Comparison of ENCODE assay signal across 9 mouse cellular contexts in the genomic region with DNA sequence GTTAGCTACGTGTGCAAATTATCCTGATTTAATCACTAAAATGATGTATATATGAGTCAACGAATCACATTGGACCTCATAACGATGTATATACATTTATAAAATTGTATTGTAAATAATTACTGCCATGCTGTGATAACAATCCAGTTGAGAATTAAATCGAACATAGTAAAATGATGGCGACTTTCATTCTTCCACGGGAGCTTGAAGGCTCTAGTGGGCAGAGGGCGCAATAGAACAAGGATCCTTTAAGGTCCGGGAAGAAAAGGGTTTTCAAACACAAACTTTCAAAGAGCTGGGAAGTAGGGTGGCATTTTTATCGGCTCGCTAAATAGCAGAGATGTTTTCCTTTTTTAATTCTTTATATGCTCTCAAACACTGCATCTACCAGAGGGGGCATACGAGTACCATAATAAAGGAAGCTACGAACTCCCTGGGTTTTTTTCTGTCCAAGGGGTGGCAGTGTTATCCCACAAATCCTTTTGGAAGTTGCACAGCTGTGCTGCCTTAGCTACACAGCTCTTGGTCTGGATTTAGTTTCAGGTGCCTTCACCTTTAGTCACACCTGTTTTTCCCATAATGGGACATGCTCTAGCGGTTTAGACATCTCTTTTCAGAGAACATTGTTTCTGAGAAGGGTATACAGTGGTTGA.
DNase-seq lines count a peak whose midpoint lies in the region; ATAC-seq and TF ChIP-seq lines count a peak whose summit lies in the region.
"Had no signal": no experiment of that assay in that cellular context is flagged by ENCODE, and none has a peak within 500 bp of the region (broad histone marks: within the 10 kb centered on the region; RNA-seq: fewer than 3 reads in every experiment).

No protein-coding gene starts in this region.

- H3K4me3 ChIP-seq in C2C12 (ENCODE audit: insufficient read depth, poor library complexity, severe bottlenecking), result no peak overlapping the region
- H3K4me3 ChIP-seq in embryonic facial prominence, embryonic 14.5 days (ENCODE audit: low read depth, low read length), result peak overlapping the region; percentile 28; the same call in 1 of the 2 replicates
- H3K4me3 ChIP-seq in limb, embryonic 10.5 days, result no peak overlapping the region
- H3K4me3 ChIP-seq: erythroblast, embryonic 14.5 days had no signal

- H3K27me3 ChIP-seq in C2C12 (ENCODE audit: control insufficient read depth, insufficient read depth, insufficient read length), result no peaks in the 10 kb centered on the region
- H3K27me3 ChIP-seq in embryonic facial prominence, embryonic 14.5 days (replicated peaks; ENCODE audit: control insufficient read depth, insufficient read depth, low read length), result no peaks in the 10 kb centered on the region
- H3K27me3 ChIP-seq in limb, embryonic 10.5 days (ENCODE audit: low read depth, poor library complexity, severe bottlenecking), result no peaks in the 10 kb centered on the region

- TF ChIP-seq CTCF in C2C12 (IDR thresholded peaks at IDR 0.05; ENCODE audit: control insufficient read depth, insufficient read depth, insufficient read length), result peak; percentile 58

- no peaks in the 10 kb centered on the region for H3K4me1 ChIP-seq in embryonic facial prominence, embryonic 14.5 days (ENCODE audit: control insufficient read depth, insufficient read depth, low read length)
- peaks cover 26% of the 10 kb centered on the region for H3K4me1 ChIP-seq in limb, embryonic 10.5 days

- 29% methylated on average over 13 of the region's 13 CpGs for WGBS in embryonic facial prominence, embryonic 14.5 days
- 40% methylated on average over 13 of the region's 13 CpGs for WGBS in limb, embryonic 10.5 days

- H3ac ChIP-seq in C2C12 (ENCODE audit: control insufficient read depth, insufficient read length, low read depth), result no peak overlapping the region

- peak overlapping the region; percentile 53 for H3K4me2 ChIP-seq in embryonic facial prominence, embryonic 14.5 days (ENCODE audit: low read depth, low read length)

- no peaks in the 10 kb centered on the region for H3K36me3 ChIP-seq in C2C12 (ENCODE audit: control insufficient read depth, insufficient read depth)
- no peaks in the 10 kb centered on the region for H3K36me3 ChIP-seq in embryonic facial prominence, embryonic 14.5 days (ENCODE audit: control insufficient read depth, insufficient read depth, low read length)
- no peaks in the 10 kb centered on the region for H3K36me3 ChIP-seq in limb, embryonic 10.5 days

- H3K9me3 ChIP-seq in embryonic facial prominence, embryonic 14.5 days (ENCODE audit: control insufficient read depth, low read length), result no peaks in the 10 kb centered on the region
- H3K9me3 ChIP-seq in limb, embryonic 10.5 days (replicated peaks), result no peaks in the 10 kb centered on the region

- peak; percentile 57 to 75 for DNase-seq in adrenal gland, postnatal 36 days
- peak; percentile 94 for DNase-seq in embryonic facial prominence, embryonic 14.5 days (ENCODE audit: low spot score)
- peak; percentile 15 to 71 for DNase-seq in heart, adult 9 months (ENCODE audit: low spot score in 2 of 2)
- peak; percentile 50 to 75 for DNase-seq in kidney, adult 8-10 months
- DNase-seq in limb, embryonic 10.5 days (ENCODE audit: low spot score), result peak; percentile 73
- DNase-seq in natural killer cell, adult 2 months (ENCODE audit: low spot score in 2 of 2), result peak; percentile 20 to 21
- DNase-seq in urinary bladder, postnatal 10 days (ENCODE audit: low spot score), result peak; percentile 11

- no peaks in the 10 kb centered on the region for H3K79me3 ChIP-seq in C2C12 (ENCODE audit: low read depth)

- no peaks in the 10 kb centered on the region for H3K79me2 ChIP-seq in C2C12 (ENCODE audit: control insufficient read depth, insufficient read depth)

- peak; percentile 92 for ATAC-seq in embryonic facial prominence, embryonic 14.5 days (ENCODE audit: low read depth)

- H3K27ac ChIP-seq in embryonic facial prominence, embryonic 14.5 days (replicated peaks; ENCODE audit: low read depth, low read length), result no peak overlapping the region
- no peak overlapping the region for H3K27ac ChIP-seq in limb, embryonic 10.5 days

- H3K9ac ChIP-seq in embryonic facial prominence, embryonic 14.5 days (ENCODE audit: low read depth, low read length), result 0 out of 2 replicates have a peak overlapping the region, but pooled peaks have one; percentile 45

TF ChIP-seq in C2C12, 6 proteins besides CTCF, POLR2A, EP300 and RAD21:
- TF ChIP-seq CEBPB (IDR thresholded peaks at IDR 0.05; ENCODE audit: low read depth), result no peak

Comparison
In these comparisons a context has a peak if more than half of its experiments do, and no peak if none do; other contexts are left out.
1. DNase-seq: peak in every context shown above with its lines; median percentile 94 in embryonic facial prominence, embryonic 14.5 days; 73 in limb, embryonic 10.5 days; 66 in adrenal gland, postnatal 36 days; 62 in kidney, adult 8-10 months; 43 in heart, adult 9 months; 20 in natural killer cell, adult 2 months; 11 in urinary bladder, postnatal 10 days.